Mouse (Mus musculus): ENCODE results near the gene Mboat1.

Gene Mboat1

GRCm38 (mm10) chr13:30185959-30186358, 49.7 kb downstream of the Mboat1 start:
- DNase-seq (ENCODE audit: low read depth, low spot score), result peak; percentile 49

- peak; percentile 16 for DNase-seq (ENCODE audit: low read depth, low spot score)
Measured at GRCm38 (mm10) chr13:30186456-30186855, 50.2 kb downstream of the Mboat1 start.

- DNase-seq (ENCODE audit: low read depth, low spot score), result no peak
Measured at GRCm38 (mm10) chr13:30192031-30192716, 55.9 kb downstream of the Mboat1 start.

GRCm38 (mm10) chr13:30193363-30193762, 57.1 kb downstream of the Mboat1 start:
- DNase-seq (ENCODE audit: low read depth, low spot score), result peak; percentile 49

GRCm38 (mm10) chr13:30194834-30195233, 58.5 kb downstream of the Mboat1 start:
- DNase-seq (ENCODE audit: low read depth, low spot score), result no peak

- no peak for DNase-seq (ENCODE audit: low read depth, low spot score)
Measured at GRCm38 (mm10) chr13:30196661-30197060, 60.4 kb downstream of the Mboat1 start.

- DNase-seq (ENCODE audit: low read depth, low spot score), result no peak
Measured at GRCm38 (mm10) chr13:30198101-30198570, 61.8 kb downstream of the Mboat1 start.

- DNase-seq (ENCODE audit: low read depth, low spot score), result no peak
Measured at GRCm38 (mm10) chr13:30199821-30200220, 63.5 kb downstream of the Mboat1 start.

GRCm38 (mm10) chr13:30200737-30201136, 64.4 kb downstream of the Mboat1 start:
- no peak for DNase-seq (ENCODE audit: low read depth, low spot score)

- no peak for DNase-seq (ENCODE audit: low read depth, low spot score)
Measured at GRCm38 (mm10) chr13:30203018-30203417, 66.7 kb downstream of the Mboat1 start.

- no peak for DNase-seq (ENCODE audit: low read depth, low spot score)
Measured at GRCm38 (mm10) chr13:30208176-30208575, 71.9 kb downstream of the Mboat1 start.

GRCm38 (mm10) chr13:30213276-30213675, 77.0 kb downstream of the Mboat1 start:
- no peak for DNase-seq (ENCODE audit: low read depth, low spot score)

GRCm38 (mm10) chr13:30217588-30218371, 81.5 kb downstream of the Mboat1 start:
- no peak for DNase-seq (ENCODE audit: low read depth, low spot score)

GRCm38 (mm10) chr13:30219597-30219996, 83.3 kb downstream of the Mboat1 start:
- DNase-seq (ENCODE audit: low read depth, low spot score), result no peak

GRCm38 (mm10) chr13:30221316-30221715, 85.0 kb downstream of the Mboat1 start:
- DNase-seq (ENCODE audit: low read depth, low spot score), result no peak

GRCm38 (mm10) chr13:30224114-30224513, 87.8 kb downstream of the Mboat1 start:
- no peak for DNase-seq (ENCODE audit: low read depth, low spot score)

GRCm38 (mm10) chr13:30224659-30225058, 88.4 kb downstream of the Mboat1 start:
- peak; percentile 23 for DNase-seq (ENCODE audit: low read depth, low spot score)

GRCm38 (mm10) chr13:30228762-30229161, 92.5 kb downstream of the Mboat1 start:
- DNase-seq (ENCODE audit: low read depth, low spot score), result no peak

GRCm38 (mm10) chr13:30229625-30230139, 93.4 kb downstream of the Mboat1 start:
- DNase-seq (ENCODE audit: low read depth, low spot score), result no peak

- DNase-seq (ENCODE audit: low read depth, low spot score), result no peak
Measured at GRCm38 (mm10) chr13:30235056-30235750, 98.9 kb downstream of the Mboat1 start.

- DNase-seq (ENCODE audit: low read depth, low spot score), result no peak
Measured at GRCm38 (mm10) chr13:30239396-30239795, 103.1 kb downstream of the Mboat1 start.

- DNase-seq (ENCODE audit: low read depth, low spot score), result no peak
Measured at GRCm38 (mm10) chr13:30245573-30245972, 109.3 kb downstream of the Mboat1 start.
